Mouse (Mus musculus) thymus, postnatal 14 days (tissue): ENCODE results near the gene Gm6592.
"Not testable (repeated sequence)": the region's sequence is repeated elsewhere in the genome, so short reads cannot be mapped to it uniquely, and the experiment has no call there.

Experiments used
- DNase-seq: peaks from one replicate; pipeline ENCODE4 v3.0.0; 2021

Gene Gm6592

DNA sequence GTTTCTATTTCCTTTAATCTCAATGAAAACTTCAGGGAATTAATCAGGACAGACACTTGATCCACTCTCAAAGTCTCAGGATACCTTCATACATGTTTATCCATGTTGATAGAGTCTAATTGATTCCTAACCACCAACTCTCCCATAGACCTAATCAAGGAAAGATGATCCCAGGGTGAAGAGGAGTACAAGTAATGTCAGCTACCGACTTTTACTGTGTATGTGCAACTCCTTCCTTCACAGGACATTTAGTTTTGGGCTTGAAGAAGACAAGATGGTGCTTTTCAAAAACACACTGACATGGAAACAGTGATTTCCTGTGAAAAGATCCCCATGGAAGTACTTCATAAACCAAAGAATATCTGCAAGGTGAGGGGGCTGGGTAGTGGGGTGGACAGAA is at the start of gene Gm6592:
TSS of gene Gm6592 (plus strand) at position 301 of the 400 bp plus-strand sequence.
- DNase-seq = no peak

GRCm38 (mm10) chrX:8803391-8803790 is 40.4 kb upstream of the Gm6592 start, which contains the start of gene Ssxb5:
Gene Ssxb5 (plus strand): TSS chrX:8803691.
- DNase-seq = not testable (repeated sequence)

- peak; percentile 16 for DNase-seq
These were observed 11.8 kb upstream of the Gm6592 start for GRCm38 (mm10) chrX:8832043-8832442.

- DNase-seq = no peak
These were observed 8.7 kb downstream of the Gm6592 start for GRCm38 (mm10) chrX:8852486-8852885.

DNA sequence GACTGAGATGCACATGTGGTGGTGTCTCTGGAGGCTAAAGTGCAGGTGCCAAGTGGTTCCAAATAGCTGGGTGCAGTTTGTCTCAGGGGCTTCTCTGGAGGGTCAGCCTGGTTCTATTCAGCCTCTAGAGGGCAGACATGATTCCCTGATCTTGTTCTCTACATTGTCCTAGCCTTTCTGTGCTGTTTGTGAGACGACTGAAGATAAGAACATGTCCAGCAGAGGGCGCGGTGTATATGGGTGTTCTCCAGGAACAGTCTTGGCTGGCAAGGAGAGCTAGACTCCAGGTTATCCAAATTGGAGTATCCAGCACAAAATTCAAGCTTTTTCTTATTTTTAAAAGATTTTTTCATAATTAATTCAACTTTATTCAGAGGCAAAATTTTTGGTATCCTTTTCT is 20.5 kb downstream of the Gm6592 start:
- DNase-seq = peak; percentile 69

DNA sequence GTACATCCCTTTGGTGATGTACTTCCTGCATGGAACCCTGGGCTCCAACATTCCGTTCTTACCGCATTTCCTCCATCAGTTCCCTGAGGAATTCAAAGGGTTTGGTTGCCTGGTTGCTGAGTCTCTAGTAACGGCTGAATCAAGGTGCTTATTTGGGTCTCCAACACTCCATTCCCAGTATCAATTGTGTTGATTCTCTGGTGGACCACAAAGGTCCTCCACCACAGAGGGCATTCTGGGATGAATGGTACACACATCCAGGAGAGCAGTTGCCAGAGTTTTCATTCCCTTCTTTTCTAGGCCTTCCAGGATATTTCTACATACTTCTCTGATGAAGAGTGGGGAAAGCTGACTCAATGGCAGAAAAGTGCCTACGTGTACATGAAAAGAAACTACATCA is 30.2 kb downstream of the Gm6592 start, which contains the start of gene Gm5751:
TSS of gene Gm5751 (plus strand) at position 301 of the 400 bp plus-strand sequence.
- DNase-seq = not testable (repeated sequence)

- DNase-seq = no peak
These were observed 40.5 kb downstream of the Gm6592 start for GRCm38 (mm10) chrX:8884336-8884735.

GRCm38 (mm10) chrX:8891975-8892342 is 48.2 kb downstream of the Gm6592 start:
- DNase-seq = no peak

DNA sequence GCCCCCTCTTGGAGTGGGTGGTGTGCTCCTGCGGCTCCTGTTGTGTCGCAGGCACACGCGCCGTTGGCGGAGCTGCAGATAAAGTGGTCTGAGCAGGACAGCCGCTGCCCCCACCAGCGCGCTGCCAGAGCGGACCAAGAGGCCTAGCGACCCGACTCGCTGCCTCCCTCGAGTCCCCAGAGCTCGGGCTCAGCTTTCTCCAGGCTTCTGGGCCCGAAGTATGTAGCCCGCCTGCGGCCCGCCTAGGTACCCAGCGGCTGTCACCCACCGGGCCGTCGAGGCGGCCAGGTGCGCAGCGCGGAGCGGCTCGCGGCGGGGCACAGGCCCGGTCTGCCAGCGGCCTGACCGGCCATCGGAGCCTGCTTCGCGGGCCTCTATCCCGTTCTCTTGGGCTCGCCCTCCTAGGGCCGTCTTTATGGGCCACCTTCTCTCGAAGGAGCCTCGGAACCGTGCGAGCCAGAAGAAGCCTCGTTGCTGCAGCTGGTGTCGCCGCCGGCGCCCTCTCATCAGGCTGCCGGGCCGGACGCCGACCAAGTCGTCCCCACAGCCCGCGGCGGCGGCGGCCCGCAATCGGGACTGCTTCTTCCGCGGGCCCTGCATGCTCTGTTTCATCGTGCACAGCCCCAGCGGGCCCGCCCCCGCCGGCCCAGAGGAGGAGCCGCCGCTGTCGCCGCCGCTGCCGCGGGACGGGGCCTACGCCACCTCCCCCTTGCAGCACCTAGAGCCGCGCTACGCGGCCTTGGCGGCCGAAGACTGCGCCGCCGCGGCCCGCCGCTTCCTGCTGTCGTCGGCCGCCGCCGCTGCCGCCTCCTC is 48.8 kb downstream of the Gm6592 start, which contains the start of gene B630019K06Rik:
TSS of gene B630019K06Rik (plus strand) at position 40 of the 813 bp plus-strand sequence.
- DNase-seq = peak; percentile 56

DNA sequence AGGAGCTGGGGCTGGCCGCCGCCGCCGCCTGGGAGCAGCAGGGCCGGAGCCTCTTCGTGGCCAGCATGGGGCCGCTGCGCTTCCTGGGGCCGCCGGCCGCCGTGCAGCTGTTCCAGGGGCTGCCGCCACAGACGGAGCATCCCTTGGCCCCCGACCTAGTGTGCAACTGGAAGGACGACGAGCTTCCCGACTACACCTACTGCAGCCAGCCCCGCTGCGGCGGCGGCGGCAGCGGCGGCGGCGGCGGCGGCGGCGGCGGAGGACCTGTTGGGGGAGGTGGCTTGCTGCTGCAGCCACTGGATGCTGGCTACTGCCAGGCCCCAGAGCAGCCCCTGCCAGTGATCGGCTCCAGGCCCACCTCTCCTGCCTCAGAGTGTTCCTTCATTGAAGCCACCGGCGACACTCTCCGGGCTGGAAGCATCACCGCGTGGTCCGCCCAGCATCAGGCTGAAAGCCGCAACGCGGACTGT is 49.4 kb downstream of the Gm6592 start:
- DNase-seq = peak; percentile 14
